ENCODE assay signal across 8 mouse cellular contexts in the genomic region with DNA sequence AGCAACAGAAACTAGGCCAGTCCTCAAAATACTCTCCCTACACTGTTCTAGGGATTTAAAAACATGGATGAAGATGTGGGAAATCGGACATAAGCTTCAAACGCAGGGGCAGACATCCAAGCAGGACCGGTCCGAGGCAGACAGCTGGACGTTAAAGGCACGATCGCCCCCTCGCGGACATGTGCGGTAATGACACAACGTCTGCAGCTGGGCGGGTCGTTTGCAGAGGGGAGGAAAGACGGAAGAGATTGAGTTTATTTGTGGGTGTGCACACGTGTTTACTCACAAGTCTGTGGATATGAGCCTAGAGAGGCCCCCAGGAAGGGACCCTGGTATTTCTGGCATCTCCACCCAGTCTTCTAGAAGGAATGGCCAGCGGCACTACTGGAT. TPM values are rescaled to one million over a fixed set of nuclear protein-coding genes. Genes with fewer than 3 reads are reported as not detected.
DNase-seq lines count a peak whose midpoint lies in the region; ATAC-seq lines count a peak whose summit lies in the region.

No protein-coding gene starts in this region.

- H3K4me1 ChIP-seq in heart, embryonic 15.5 days (replicated peaks), result 0 out of 2 replicates have a peak, but pooled peaks cover 2% of the 10 kb centered on the region
- peaks cover 10% of the 10 kb centered on the region; the same call in 1 of the 2 replicates for H3K4me1 ChIP-seq in liver, embryonic 13.5 days (replicated peaks)
- H3K4me1 ChIP-seq in stomach, embryonic 15.5 days, result 0 out of 2 replicates have a peak, but pooled peaks cover 4% of the 10 kb centered on the region

- 5% methylated on average over 16 of the region's 16 CpGs for WGBS in heart, embryonic 15.5 days
- 5% methylated on average over 16 of the region's 16 CpGs for WGBS in liver, embryonic 13.5 days (ENCODE audit: insufficient replicate concordance)
- WGBS in stomach, embryonic 15.5 days, result 6% methylated on average over 16 of the region's 16 CpGs

- H3K27ac ChIP-seq in heart, embryonic 15.5 days, result no peak overlapping the region
- no peak overlapping the region for H3K27ac ChIP-seq in liver, embryonic 13.5 days
- H3K27ac ChIP-seq in stomach, embryonic 15.5 days, result no peak overlapping the region

- no peak overlapping the region for H3K9ac ChIP-seq in heart, embryonic 15.5 days
- H3K9ac ChIP-seq in liver, embryonic 13.5 days, result no peak overlapping the region
- no peak overlapping the region for H3K9ac ChIP-seq in stomach, embryonic 15.5 days

- H3K4me2 ChIP-seq in heart, embryonic 15.5 days, result peak overlapping the region; percentile 23; the same call in 1 of the 2 replicates
- H3K4me2 ChIP-seq in liver, embryonic 13.5 days, result 0 out of 2 replicates have a peak overlapping the region, but pooled peaks have one; percentile 21
- H3K4me2 ChIP-seq in stomach, embryonic 15.5 days, result peak overlapping the region; percentile 22; the same call in 1 of the 2 replicates

- H3K36me3 ChIP-seq in heart, embryonic 15.5 days, result no peaks in the 10 kb centered on the region
- H3K36me3 ChIP-seq in liver, embryonic 13.5 days, result no peaks in the 10 kb centered on the region
- no peaks in the 10 kb centered on the region for H3K36me3 ChIP-seq in stomach, embryonic 15.5 days

- H3K27me3 ChIP-seq in heart, embryonic 15.5 days, result no peaks in the 10 kb centered on the region
- no peaks in the 10 kb centered on the region for H3K27me3 ChIP-seq in liver, embryonic 13.5 days
- H3K27me3 ChIP-seq in stomach, embryonic 15.5 days (replicated peaks), result no peaks in the 10 kb centered on the region

- H3K9me3 ChIP-seq in heart, embryonic 15.5 days (replicated peaks), result no peaks in the 10 kb centered on the region
- no peaks in the 10 kb centered on the region for H3K9me3 ChIP-seq in liver, embryonic 13.5 days (replicated peaks)
- no peaks in the 10 kb centered on the region for H3K9me3 ChIP-seq in stomach, embryonic 15.5 days

- DNase-seq in CD4-positive, CD25-positive, alpha-beta regulatory T cell, adult 2 months (ENCODE audit: low read depth, low spot score), result peak; percentile 90
- peak; percentile 79 for DNase-seq in brain, adult 2 months (ENCODE audit: low read depth, low spot score)
- DNase-seq in kidney, postnatal 14 days, result peak; percentile 87
- DNase-seq in liver, embryonic 13.5 days, result peak; percentile 67
- DNase-seq in neural tube, embryonic 10.5 days (ENCODE audit: extremely low spot score, low spot score), result peak; percentile 91

- peak; percentile 70 for ATAC-seq in erythroid progenitor cell, adult 5-6 weeks (replicated peaks; ENCODE audit: low FRiP score, poor library complexity, severe bottlenecking)
- peak; percentile 29; the same call in 1 of the 2 replicates for ATAC-seq in heart, embryonic 15.5 days (replicated peaks; ENCODE audit: insufficient number of reproducible peaks, insufficient read depth, low FRiP score, low read depth)
- 0 out of 2 replicates have a peak, but pooled peaks have one; percentile 14 for ATAC-seq in liver, embryonic 13.5 days (ENCODE audit: low read depth)
- ATAC-seq in stomach, embryonic 15.5 days (ENCODE audit: insufficient read depth, low FRiP score, low read depth), result peak; percentile 48; the same call in 1 of the 2 replicates

- H3K4me3 ChIP-seq in heart, embryonic 15.5 days, result no peak overlapping the region
- no peak overlapping the region for H3K4me3 ChIP-seq in liver, embryonic 13.5 days (replicated peaks)
- no peak overlapping the region for H3K4me3 ChIP-seq in stomach, embryonic 15.5 days (replicated peaks)

RNA-seq across cellular contexts. Expression of gene Adgre1, which starts 23.7 kb away (rescaled TPM):
- total RNA-seq in erythroid progenitor cell, adult 5-6 weeks (2015; ENCODE audit: low replicate concordance), result 7.1 and 17.3 TPM in 2 replicates
- 13.1 and 25.4 TPM in 2 replicates for total RNA-seq in erythroid progenitor cell, adult 5-6 weeks (2017; ENCODE audit: low replicate concordance)
- polyA plus RNA-seq in heart, embryonic 15.5 days (2015; fragmentation: Nextera tagmentation; extraction: Ambion mirVana), result 3.6 and 5.7 TPM in 2 replicates
- 17.0 and 20.5 TPM in 2 replicates for polyA plus RNA-seq in liver, embryonic 13.5 days (2015; fragmentation: Nextera tagmentation; extraction: Ambion mirVana)
- 7.2 and 7.7 TPM in 2 replicates for polyA plus RNA-seq in stomach, embryonic 15.5 days (2015; fragmentation: Nextera tagmentation; extraction: Ambion mirVana)

RNA-seq across cellular contexts. Expression of gene Vav1, which starts 55.9 kb away (rescaled TPM):
- total RNA-seq in erythroid progenitor cell, adult 5-6 weeks (2015; ENCODE audit: low replicate concordance), result 19.1 and 20.1 TPM in 2 replicates
- total RNA-seq in erythroid progenitor cell, adult 5-6 weeks (2017; ENCODE audit: low replicate concordance), result 19.4 and 44.5 TPM in 2 replicates
- polyA plus RNA-seq in heart, embryonic 15.5 days (2015; fragmentation: Nextera tagmentation; extraction: Ambion mirVana), result 1.8 and 9.6 TPM in 2 replicates
- polyA plus RNA-seq in liver, embryonic 13.5 days (2015; fragmentation: Nextera tagmentation; extraction: Ambion mirVana), result 11.6 and 12.5 TPM in 2 replicates
- polyA plus RNA-seq in stomach, embryonic 15.5 days (2015; fragmentation: Nextera tagmentation; extraction: Ambion mirVana), result 4.1 and 4.4 TPM in 2 replicates

Comparison
In these comparisons a context has a peak if more than half of its experiments do, and no peak if none do; other contexts are left out.
1. ATAC-seq: peak in every context shown above with its lines; median percentile 70 in erythroid progenitor cell, adult 5-6 weeks; 48 in stomach, embryonic 15.5 days; 29 in heart, embryonic 15.5 days; 14 in liver, embryonic 13.5 days.